13 mouse cellular contexts compared by ENCODE assay signal in the genomic region with DNA sequence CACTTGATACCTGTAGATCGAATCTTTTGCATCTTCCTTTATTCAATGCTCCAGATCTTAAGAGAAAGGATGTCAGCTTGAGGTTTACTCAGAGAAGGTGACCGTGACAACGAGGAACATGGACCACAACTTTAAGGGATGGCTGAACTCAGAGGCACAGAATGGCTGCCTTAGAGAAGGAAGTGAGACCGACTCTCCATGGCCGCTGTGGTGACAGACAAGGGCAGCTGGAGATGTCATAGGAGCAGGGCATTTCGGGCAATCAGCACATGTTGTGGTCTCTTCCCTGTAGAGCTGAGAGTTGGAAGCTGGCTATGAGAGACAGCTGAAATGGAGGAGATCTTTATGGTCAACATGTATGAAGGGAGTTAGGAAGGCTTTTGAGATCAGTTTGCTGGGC. TPM values are rescaled to one million over a fixed set of nuclear protein-coding genes. Genes with fewer than 3 reads are reported as not detected.
"Had no signal": no experiment of that assay in that cellular context is flagged by ENCODE, and none has a peak within 500 bp of the region (broad histone marks: within the 10 kb centered on the region; RNA-seq: fewer than 3 reads in every experiment).

No protein-coding gene starts in this region.

- H3K4me2 ChIP-seq: lung, embryonic 14.5 days; midbrain, embryonic 12.5 days; neural tube, embryonic 12.5 days; stomach, embryonic 15.5 days had no signal

- H3K27ac ChIP-seq: midbrain, embryonic 10.5 days; midbrain, embryonic 12.5 days; neural tube, embryonic 12.5 days; stomach, embryonic 15.5 days; stomach, postnatal 0 days had no signal

- H3K9ac ChIP-seq: lung, embryonic 14.5 days; midbrain, embryonic 12.5 days; neural tube, embryonic 12.5 days; stomach, embryonic 15.5 days had no signal

- H3K9me3 ChIP-seq: midbrain, embryonic 10.5 days; midbrain, embryonic 12.5 days; neural tube, embryonic 12.5 days; stomach, embryonic 15.5 days had no signal

- H3K36me3 ChIP-seq: midbrain, embryonic 10.5 days; midbrain, embryonic 12.5 days; neural tube, embryonic 12.5 days; stomach, embryonic 15.5 days had no signal

- H3K4me1 ChIP-seq: midbrain, embryonic 12.5 days; neural tube, embryonic 12.5 days; stomach, embryonic 15.5 days had no signal

- H3K4me3 ChIP-seq: midbrain, embryonic 10.5 days; midbrain, embryonic 12.5 days; neural tube, embryonic 12.5 days; stomach, embryonic 15.5 days had no signal

- H3K27me3 ChIP-seq: neural tube, embryonic 12.5 days; stomach, embryonic 15.5 days had no signal

RNA-seq across cellular contexts. Expression of gene Tnnt2, which starts 28.7 kb away (rescaled TPM):
- total RNA-seq: megakaryocyte, adult 5-6 weeks; megakaryocyte-erythroid progenitor cell, adult 5-6 weeks; neutrophil, adult 5-6 weeks had no signal

RNA-seq across cellular contexts. Expression of gene Lad1, which starts 46.4 kb away (rescaled TPM):
- total RNA-seq: megakaryocyte, adult 5-6 weeks; megakaryocyte-erythroid progenitor cell, adult 5-6 weeks had no signal

RNA-seq across cellular contexts. Expression of gene Pkp1, which starts 54.2 kb away (rescaled TPM):
- total RNA-seq: megakaryocyte, adult 5-6 weeks; megakaryocyte-erythroid progenitor cell, adult 5-6 weeks; neutrophil, adult 5-6 weeks had no signal
- polyA plus RNA-seq: liver, embryonic 16.5 days; midbrain, embryonic 10.5 days; midbrain, embryonic 16.5 days; neural tube, embryonic 14.5 days; spleen, adult 2 months had no signal
